Mouse (Mus musculus) CD4-positive, CD25-positive, alpha-beta regulatory T cell, adult 2 months (primary cell): Measurements from ENCODE around the gene Ptprg.

Experiments used
- DNase-seq: peaks from one replicate; pipeline ENCODE4 v3.0.0-alpha.2; 2012; ENCODE audit warnings: low read depth, low spot score

The Ptprg gene

GRCm38 (mm10) chr14:11822830-11823700, 269.7 kb downstream of the Ptprg start:
- DNase-seq = no peak

GRCm38 (mm10) chr14:11823701-11824095, 270.4 kb downstream of the Ptprg start:
- DNase-seq = no peak

GRCm38 (mm10) chr14:11824915-11825314, 271.6 kb downstream of the Ptprg start:
- DNase-seq = no peak

- DNase-seq = no peak
Observed at GRCm38 (mm10) chr14:11825551-11825950, 272.2 kb downstream of the Ptprg start.

- no peak for DNase-seq
Observed at GRCm38 (mm10) chr14:11828086-11828485, 274.8 kb downstream of the Ptprg start.

GRCm38 (mm10) chr14:11833678-11834077, 280.3 kb downstream of the Ptprg start:
- no peak for DNase-seq

- DNase-seq = no peak
Observed at GRCm38 (mm10) chr14:11835706-11836445, 282.5 kb downstream of the Ptprg start.

- DNase-seq = no peak
Observed at GRCm38 (mm10) chr14:11837714-11838113, 284.4 kb downstream of the Ptprg start.

- DNase-seq = no peak
Observed at GRCm38 (mm10) chr14:11841621-11842020, 288.3 kb downstream of the Ptprg start.

- DNase-seq = no peak
Observed at GRCm38 (mm10) chr14:11852896-11853295, 299.6 kb downstream of the Ptprg start.

- no peak for DNase-seq
Observed at GRCm38 (mm10) chr14:11855499-11855898, 302.2 kb downstream of the Ptprg start.

GRCm38 (mm10) chr14:11857928-11858481, 304.7 kb downstream of the Ptprg start:
- no peak for DNase-seq

- DNase-seq = no peak
Observed at GRCm38 (mm10) chr14:11863286-11863685, 310.0 kb downstream of the Ptprg start.

GRCm38 (mm10) chr14:11864840-11865239, 311.5 kb downstream of the Ptprg start:
- no peak for DNase-seq

- DNase-seq = no peak
Observed at GRCm38 (mm10) chr14:11865332-11865731, 312.0 kb downstream of the Ptprg start.

- no peak for DNase-seq
Observed at GRCm38 (mm10) chr14:11865872-11866271, 312.5 kb downstream of the Ptprg start.

- DNase-seq = no peak
Observed at GRCm38 (mm10) chr14:11866416-11866815, 313.1 kb downstream of the Ptprg start.

- no peak for DNase-seq
Observed at GRCm38 (mm10) chr14:11868636-11869035, 315.3 kb downstream of the Ptprg start.

GRCm38 (mm10) chr14:11871752-11872344, 318.5 kb downstream of the Ptprg start:
- no peak for DNase-seq

GRCm38 (mm10) chr14:11874266-11874665, 320.9 kb downstream of the Ptprg start:
- DNase-seq = no peak

- no peak for DNase-seq
Observed at GRCm38 (mm10) chr14:11874960-11875889, 321.9 kb downstream of the Ptprg start.
